Mouse (Mus musculus) kidney, postnatal 10 days (tissue): ENCODE data around the gene Zfp995.
"Not testable (repeated sequence)": the region's sequence is repeated elsewhere in the genome, so short reads cannot be mapped to it uniquely, and the experiment has no call there.

Experiments
- DNase-seq: peaks from one replicate; pipeline ENCODE4 v3.0.0; 2021; ENCODE audit warnings: mixed read lengths

Zfp995 gene

GRCm38 (mm10) chr17:21909456-21910052, at the start of gene Zfp995:
TSS of gene Zfp995 (minus strand) at chr17:21909926.
- peak; percentile 76 for DNase-seq

DNA sequence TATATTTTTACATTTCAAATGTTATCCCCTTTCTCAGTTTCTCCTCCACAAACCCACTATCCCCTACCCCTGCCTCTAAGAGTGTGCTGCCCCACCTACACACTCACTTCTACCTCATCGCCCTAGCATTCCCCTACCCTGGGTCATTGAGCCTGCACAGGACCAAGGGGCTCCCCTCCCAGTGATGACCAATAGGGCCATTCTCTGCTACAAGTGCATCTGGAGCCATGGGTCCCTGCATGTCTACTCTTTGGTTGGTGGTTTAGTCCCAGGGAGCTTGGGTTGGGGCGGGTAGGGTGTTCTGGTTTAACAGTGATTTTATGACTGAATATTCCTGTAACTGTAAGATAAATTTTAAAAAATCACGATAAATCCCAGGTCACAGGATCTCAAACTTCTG, 687 bp downstream of the Zfp995 start:
- DNase-seq: peak; percentile 9

GRCm38 (mm10) chr17:21871256-21871655, 38.5 kb downstream of the Zfp995 start:
- DNase-seq: no peak

- not testable (repeated sequence) for DNase-seq
These were observed 63.5 kb downstream of the Zfp995 start for GRCm38 (mm10) chr17:21846322-21846582.

GRCm38 (mm10) chr17:21845545-21846321, 64.0 kb downstream of the Zfp995 start, which contains the start of gene Zfp820:
TSS of gene Zfp820 (minus strand) at chr17:21845772.
- DNase-seq: peak; percentile 77

DNA sequence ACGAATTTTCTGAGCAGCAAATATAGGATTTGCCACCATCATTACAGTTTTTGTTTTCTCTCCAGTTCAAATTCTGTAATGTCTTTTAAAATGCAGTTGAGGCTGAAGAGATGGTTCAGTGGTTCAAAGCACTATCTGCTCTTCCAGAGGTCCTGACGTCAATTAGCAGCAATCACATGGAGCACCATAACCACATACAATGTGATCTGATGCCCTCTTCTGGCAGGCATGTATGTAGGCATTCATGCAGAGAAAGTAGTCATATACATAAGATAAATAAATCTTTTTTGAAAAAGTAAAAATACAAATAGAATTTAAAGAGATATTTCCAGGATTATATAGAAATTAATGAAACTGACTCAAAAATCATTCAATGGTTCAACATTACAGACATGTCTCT, 71.2 kb downstream of the Zfp995 start:
- no peak for DNase-seq
